In genomic region chr3:103777940-103778339, GRCm38 (mm10) we compare ENCODE assay signal across 15 mouse cellular contexts. TPM values are rescaled to one million over a fixed set of nuclear protein-coding genes. Genes with fewer than 3 reads are reported as not detected.
DNase-seq lines count a peak whose midpoint lies in the region; ATAC-seq and TF ChIP-seq lines count a peak whose summit lies in the region.
"Had no signal": no experiment of that assay in that cellular context is flagged by ENCODE, and none has a peak within 500 bp of the region (broad histone marks: within the 10 kb centered on the region; RNA-seq: fewer than 3 reads in every experiment).

No protein-coding gene starts in this region.

- no peak for DNase-seq in heart, postnatal 36 days
- DNase-seq in T-cell, adult 2 months (ENCODE audit: low spot score): peak; percentile 37
- peak; percentile 67 for DNase-seq in cerebellum, adult 8-10 months
- no peak for DNase-seq in testis, postnatal 10 days (ENCODE audit: low spot score)
- DNase-seq: lung, adult 18-20 months; spleen, adult 18-20 months had no signal

- TF ChIP-seq CTCF in small intestine, adult 2 months (IDR thresholded peaks at IDR 0.05; ENCODE audit: extremely low read depth, insufficient read length, insufficient replicate concordance, low read depth, low read length): no peak

- WGBS in heart, embryonic 15.5 days: 77% methylated on average over 11 of the region's 11 CpGs
- 77% methylated on average over 11 of the region's 11 CpGs for WGBS in small intestine, adult 2 months
- WGBS in intestine, embryonic 16.5 days: 86% methylated on average over 11 of the region's 11 CpGs

- no peaks in the 10 kb centered on the region for H3K9me3 ChIP-seq in heart, embryonic 15.5 days (replicated peaks)
- no peaks in the 10 kb centered on the region for H3K9me3 ChIP-seq in intestine, embryonic 16.5 days (ENCODE audit: control insufficient read depth, low read length)
- H3K9me3 ChIP-seq: hindbrain, embryonic 13.5 days had no signal

- no peak overlapping the region for H3K4me2 ChIP-seq in heart, embryonic 15.5 days
- no peak overlapping the region for H3K4me2 ChIP-seq in intestine, embryonic 16.5 days (ENCODE audit: low read depth, low read length)
- H3K4me2 ChIP-seq: hindbrain, embryonic 13.5 days had no signal

- intact Hi-C loops in heart, postnatal 36 days (cut with DNase I): no loop called here

- ATAC-seq in heart, embryonic 15.5 days (replicated peaks; ENCODE audit: insufficient number of reproducible peaks, insufficient read depth, low FRiP score, low read depth): no peak
- ATAC-seq in intestine, embryonic 16.5 days: no peak
- ATAC-seq in activated CD4-positive, CD25-positive, alpha-beta regulatory T cell, adult 4 months: no peak

- no peak overlapping the region for H3K9ac ChIP-seq in heart, embryonic 15.5 days
- H3K9ac ChIP-seq in intestine, embryonic 16.5 days (ENCODE audit: low read depth, low read length): no peak overlapping the region
- H3K9ac ChIP-seq: hindbrain, embryonic 13.5 days had no signal

- H3K27ac ChIP-seq in heart, embryonic 15.5 days: peak overlapping the region; percentile 33; the same call in 1 of the 2 replicates
- H3K27ac ChIP-seq in small intestine, adult 2 months (ENCODE audit: insufficient read depth, low read depth, low read length): peak overlapping the region; percentile 44
- H3K27ac ChIP-seq in intestine, embryonic 16.5 days (ENCODE audit: low read length): no peak overlapping the region
- H3K27ac ChIP-seq: hindbrain, embryonic 13.5 days had no signal

- no peaks in the 10 kb centered on the region for H3K27me3 ChIP-seq in heart, embryonic 15.5 days
- no peaks in the 10 kb centered on the region for H3K27me3 ChIP-seq in small intestine, adult 2 months (ENCODE audit: control insufficient read depth, insufficient read depth, low read length)
- H3K27me3 ChIP-seq in intestine, embryonic 16.5 days (replicated peaks; ENCODE audit: control insufficient read depth, insufficient read depth, low read length): no peaks in the 10 kb centered on the region
- H3K27me3 ChIP-seq: hindbrain, embryonic 13.5 days had no signal

- H3K4me3 ChIP-seq in heart, embryonic 15.5 days: no peak overlapping the region
- H3K4me3 ChIP-seq in small intestine, adult 2 months (ENCODE audit: low read depth, low read length): peak overlapping the region; percentile 23; the same call in 1 of the 2 replicates
- no peak overlapping the region for H3K4me3 ChIP-seq in intestine, embryonic 16.5 days (ENCODE audit: low read length)
- H3K4me3 ChIP-seq: hindbrain, embryonic 13.5 days had no signal

- TF ChIP-seq POLR2A in small intestine, adult 2 months (IDR thresholded peaks at IDR 0.05; ENCODE audit: low read depth, low read length): no peak

- peaks cover 14% of the 10 kb centered on the region for H3K36me3 ChIP-seq in heart, embryonic 15.5 days
- H3K36me3 ChIP-seq in small intestine, adult 2 months (ENCODE audit: control insufficient read depth, insufficient read depth, low read length): peaks cover 13% of the 10 kb centered on the region
- H3K36me3 ChIP-seq in intestine, embryonic 16.5 days (ENCODE audit: control insufficient read depth, insufficient read depth, low read length): peaks cover 4% of the 10 kb centered on the region; the same call in 1 of the 2 replicates

- peaks cover 30% of the 10 kb centered on the region for H3K4me1 ChIP-seq in heart, embryonic 15.5 days (replicated peaks)
- H3K4me1 ChIP-seq in small intestine, adult 2 months (ENCODE audit: control insufficient read depth, insufficient read depth, insufficient read length, low read length): peaks cover 12% of the 10 kb centered on the region; the same call in 1 of the 2 replicates
- H3K4me1 ChIP-seq in intestine, embryonic 16.5 days (ENCODE audit: control insufficient read depth, insufficient read depth, low read length): peaks cover 2% of the 10 kb centered on the region; the same call in 1 of the 2 replicates

RNA-seq across cellular contexts. Expression of gene Hipk1, which starts 13.4 kb away (rescaled TPM):
- 8.9 and 10.6 TPM in 2 replicates for polyA plus RNA-seq in heart, embryonic 15.5 days (2015; fragmentation: Nextera tagmentation; extraction: Ambion mirVana)
- 100 to 1,000 TPM; 100 to 114 TPM for total RNA-seq in heart, postnatal 36 days (2021)
- 27.2 and 55.2 TPM in 2 replicates for polyA plus RNA-seq in small intestine, adult 2 months (2012; rRNA removed)
- polyA plus RNA-seq in intestine, embryonic 16.5 days (2015; fragmentation: Nextera tagmentation; extraction: Ambion mirVana): 6.3 and 7.1 TPM in 2 replicates
- polyA plus RNA-seq in activated CD4-positive, CD25-positive, alpha-beta regulatory T cell, adult 4 months (2017; shearing (Covaris generic)): 10 to 100 TPM; 27.5 to 58.6 TPM

RNA-seq across cellular contexts. Expression of gene Dclre1b, which starts 31.3 kb away (rescaled TPM):
- 14.4 and 20.5 TPM in 2 replicates for polyA plus RNA-seq in heart, embryonic 15.5 days (2015; fragmentation: Nextera tagmentation; extraction: Ambion mirVana)
- total RNA-seq in heart, postnatal 36 days (2021): 1 to 10 TPM; 6.5 to 9.2 TPM
- 5.2 and 5.3 TPM in 2 replicates for polyA plus RNA-seq in small intestine, adult 2 months (2012; rRNA removed)
- polyA plus RNA-seq in intestine, embryonic 16.5 days (2015; fragmentation: Nextera tagmentation; extraction: Ambion mirVana): 19.1 and 21.1 TPM in 2 replicates
- polyA plus RNA-seq in activated CD4-positive, CD25-positive, alpha-beta regulatory T cell, adult 4 months (2017; shearing (Covaris generic)): 10 to 100 TPM; 18.4 to 30.4 TPM

RNA-seq across cellular contexts. Expression of gene Ap4b1, which starts 31.4 kb away (rescaled TPM):
- polyA plus RNA-seq in heart, embryonic 15.5 days (2015; fragmentation: Nextera tagmentation; extraction: Ambion mirVana): 13.6 and 19.0 TPM in 2 replicates
- total RNA-seq in heart, postnatal 36 days (2021): 10 to 100 TPM; 12.4 to 14.0 TPM
- polyA plus RNA-seq in small intestine, adult 2 months (2012; rRNA removed): 3.8 and 9.4 TPM in 2 replicates
- polyA plus RNA-seq in intestine, embryonic 16.5 days (2015; fragmentation: Nextera tagmentation; extraction: Ambion mirVana): 21.0 and 21.8 TPM in 2 replicates
- polyA plus RNA-seq in activated CD4-positive, CD25-positive, alpha-beta regulatory T cell, adult 4 months (2017; shearing (Covaris generic)): 10 to 100 TPM; 10.8 to 18.3 TPM

RNA-seq across cellular contexts. Expression of gene Gm43064, which starts 31.4 kb away (rescaled TPM):
- polyA plus RNA-seq in heart, embryonic 15.5 days (2015; fragmentation: Nextera tagmentation; extraction: Ambion mirVana): 0.23 TPM in 1 of 2 replicates, not detected in the other
- not detected for total RNA-seq in heart, postnatal 36 days (2021)
- polyA plus RNA-seq in small intestine, adult 2 months (2012; rRNA removed): not detected in 2 replicates
- polyA plus RNA-seq in intestine, embryonic 16.5 days (2015; fragmentation: Nextera tagmentation; extraction: Ambion mirVana): 0.45 and 0.69 TPM in 2 replicates
- polyA plus RNA-seq in activated CD4-positive, CD25-positive, alpha-beta regulatory T cell, adult 4 months (2017; shearing (Covaris generic)): under 1 TPM in 1 of 2 experiments, not detected in 1; 0.36 TPM
- polyA plus RNA-seq: C2C12 had no signal

RNA-seq across cellular contexts. Expression of gene Gm10964, which starts 38.8 kb away (rescaled TPM):
- polyA plus RNA-seq in heart, embryonic 15.5 days (2015; fragmentation: Nextera tagmentation; extraction: Ambion mirVana): not detected in 2 replicates
- not detected for total RNA-seq in heart, postnatal 36 days (2021)
- polyA plus RNA-seq in small intestine, adult 2 months (2012; rRNA removed): not detected in 2 replicates
- not detected in 2 replicates for polyA plus RNA-seq in intestine, embryonic 16.5 days (2015; fragmentation: Nextera tagmentation; extraction: Ambion mirVana)
- polyA plus RNA-seq in activated CD4-positive, CD25-positive, alpha-beta regulatory T cell, adult 4 months (2017; shearing (Covaris generic)): not detected
- total RNA-seq: left cerebral cortex, adult 8-10 months had no signal
- polyA plus RNA-seq: C2C12; hindbrain, embryonic 13.5 days; kidney, embryonic 14.5 days; limb, embryonic 14.5 days had no signal

Comparison
In these comparisons a context has a peak if more than half of its experiments do, and no peak if none do; other contexts are left out.
1. DNase-seq: peak in T-cell, adult 2 months (single experiment) and cerebellum, adult 8-10 months (single experiment); none in heart, postnatal 36 days (0 of 2) and testis, postnatal 10 days (single experiment).